Mouse (Mus musculus) ES-Bruce4 (cell line): ENCODE measurements around the gene R3hdm4.

ENCODE experiments used
- CTCF ChIP-seq: IDR thresholded peaks from one replicate; pipeline ENCODE4 v1.8.1; 2011; ENCODE audit warnings: low read depth, low read length
- EP300 ChIP-seq: IDR thresholded peaks from 2 replicates; pipeline ENCODE4 v1.6.1; 2011; ENCODE audit warnings: low read depth, low read length; ENCODE audit not compliant: insufficient read depth

DNA sequence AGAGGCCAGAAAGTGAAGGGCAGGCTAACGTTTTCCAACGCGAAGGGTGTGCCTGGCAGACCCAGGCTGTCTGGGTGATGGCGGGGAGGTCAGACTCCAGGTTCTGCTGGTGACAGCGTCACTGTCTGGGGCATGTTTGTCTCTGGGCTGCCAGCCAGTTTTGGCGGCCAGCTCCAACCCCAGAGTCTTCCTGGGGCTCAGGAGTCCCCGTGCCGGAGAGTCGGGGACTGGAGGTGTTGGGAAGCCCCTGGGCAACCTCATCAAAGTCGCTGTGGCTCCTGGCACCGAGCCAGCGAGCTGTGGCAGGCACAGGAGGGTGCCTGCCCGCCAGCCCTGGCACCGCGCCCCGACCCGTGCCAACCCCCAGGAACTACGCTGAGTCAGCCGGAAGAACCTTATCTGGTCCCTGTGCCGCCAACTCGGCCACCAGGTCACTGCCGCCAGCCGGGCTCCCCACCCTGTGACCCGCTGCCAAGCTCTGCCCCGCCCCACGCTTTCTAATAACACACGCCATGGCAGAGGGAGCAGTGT, 16.0 kb upstream of the R3hdm4 start:
- TF ChIP-seq CTCF (no peak), EP300 (no peak)
